Mouse (Mus musculus) CH12.LX (cell line): Measurements from ENCODE around the gene Kcnj6. TPM values are rescaled to one million over a fixed set of nuclear protein-coding genes. Genes with fewer than 3 reads are reported as not detected.
A peak's percentile ranks its signal among the peaks of the same experiment; 100 is the strongest.

ENCODE experiments used
- DNase-seq: peaks from one replicate; pipeline ENCODE4 v3.0.0-alpha.2; 2013; ENCODE audit errors: extremely low read depth
- H3K27ac ChIP-seq: 2 replicates; pipeline ENCODE4 v1.5.1; 2012; ENCODE audit warnings: low read depth, mild to moderate bottlenecking, control low read depth, moderate library complexity; ENCODE audit not compliant: insufficient read depth
- H3K27me3 ChIP-seq: replicated peaks from 2 replicates; pipeline ENCODE3; 2012; ENCODE audit warnings: inconsistent platforms
- H3K36me3 ChIP-seq, 2 experiments: replicated peaks in 1 of 2; 2 replicates each; pipeline versions ENCODE3 to v1.6.1; 2012; ENCODE audit warnings: inconsistent platforms in 1 of 2, low read length in 1 of 2, mild to moderate bottlenecking in 1 of 2, mixed read lengths in 1 of 2, moderate library complexity in 1 of 2; ENCODE audit not compliant: control insufficient read depth in 1 of 2, insufficient read depth in 1 of 2
- H3K4me1 ChIP-seq, 2 experiments: 2 replicates each; pipeline ENCODE4 v1.6.1; 2012; ENCODE audit warnings: inconsistent platforms in 1 of 2, moderate library complexity in 1 of 2; ENCODE audit not compliant: insufficient read depth in 2 of 2, control insufficient read depth in 1 of 2
- H3K4me2 ChIP-seq: 2 replicates; pipeline ENCODE4 v1.6.1; 2012; ENCODE audit warnings: low read depth, mild to moderate bottlenecking, control low read depth; ENCODE audit not compliant: poor library complexity, insufficient read depth, severe bottlenecking
- H3K4me3 ChIP-seq, 3 experiments: fragments of 150-350 bp in 1 of 3; sonication (generic) in 1 of 3; replicated peaks in 1 of 3; 2 replicates each; pipeline versions ENCODE3 to v1.5.1; 2011 to 2012; ENCODE audit warnings: low read depth in 2 of 3, low read length in 2 of 3, mild to moderate bottlenecking in 2 of 3, moderate library complexity in 2 of 3, control low read depth in 1 of 3, improper control_type of control experiment in 1 of 3, inconsistent platforms in 1 of 3, mixed read lengths in 1 of 3; ENCODE audit not compliant: poor library complexity in 1 of 3
- H3K79me2 ChIP-seq: replicated peaks from 2 replicates; pipeline ENCODE4 v1.6.1; 2012; ENCODE audit warnings: mild to moderate bottlenecking, moderate library complexity; ENCODE audit not compliant: control insufficient read depth, poor library complexity, insufficient read depth, severe bottlenecking; ENCODE audit errors: extremely low read depth
- H3K9ac ChIP-seq: 2 replicates; pipeline ENCODE4 v1.6.1; 2012; ENCODE audit warnings: low read depth, mild to moderate bottlenecking, control low read depth, moderate library complexity; ENCODE audit not compliant: insufficient read depth
- H3K9me3 ChIP-seq: replicated peaks from 2 replicates; pipeline ENCODE3; 2012; ENCODE audit warnings: low read length, inconsistent platforms, mixed read lengths
- BHLHE40 ChIP-seq: IDR thresholded peaks from 2 replicates; pipeline ENCODE4 v1.6.1; 2011; ENCODE audit warnings: mild to moderate bottlenecking, low read depth, low read length, improper control_type of control experiment
- CHD2 ChIP-seq: IDR thresholded peaks from 2 replicates; pipeline ENCODE4 v1.6.1; 2011; ENCODE audit warnings: low read length, improper control_type of control experiment
- CTCF ChIP-seq, 2 experiments: IDR thresholded peaks in 1 of 2; conservative IDR thresholded peaks in 1 of 2; 2 replicates each; pipeline ENCODE4 v1.5.1; 2011 to 2012; ENCODE audit warnings: low read depth in 2 of 2, low read length in 2 of 2, improper control_type of control experiment in 1 of 2, inconsistent platforms in 1 of 2, mild to moderate bottlenecking in 1 of 2, moderate library complexity in 1 of 2
- ELF1 ChIP-seq: IDR thresholded peaks from 2 replicates; pipeline ENCODE4 v1.6.1; 2014; ENCODE audit warnings: low read depth, mild to moderate bottlenecking, inconsistent platforms, low read length, improper control_type of control experiment
- ETS1 ChIP-seq: conservative IDR thresholded peaks from 2 replicates; pipeline ENCODE4 v1.6.1; 2012; ENCODE audit warnings: low read depth, mild to moderate bottlenecking, inconsistent platforms, low read length, improper control_type of control experiment, moderate library complexity
- HCFC1 ChIP-seq: IDR thresholded peaks from 2 replicates; pipeline ENCODE4 v1.6.1; 2012; ENCODE audit warnings: low read depth, mild to moderate bottlenecking, inconsistent platforms, low read length, improper control_type of control experiment
- IRF4 ChIP-seq: IDR thresholded peaks from 2 replicates; pipeline ENCODE4 v1.6.1; 2014; ENCODE audit warnings: low read depth, mild to moderate bottlenecking, inconsistent platforms, low read length, improper control_type of control experiment
- JUN ChIP-seq: IDR thresholded peaks from 2 replicates; pipeline ENCODE4 v1.6.1; 2011; ENCODE audit warnings: low read depth, mild to moderate bottlenecking, low read length, improper control_type of control experiment, moderate library complexity; ENCODE audit not compliant: insufficient read depth
- JUND ChIP-seq: conservative IDR thresholded peaks from 2 replicates; pipeline ENCODE4 v1.6.1; 2011; ENCODE audit warnings: low read depth, low read length, improper control_type of control experiment
- MAFK ChIP-seq: IDR thresholded peaks from 2 replicates; pipeline ENCODE4 v1.6.1; 2011; ENCODE audit warnings: low read length, improper control_type of control experiment; ENCODE audit not compliant: insufficient replicate concordance
- MAX ChIP-seq: IDR thresholded peaks from 2 replicates; pipeline ENCODE4 v1.6.1; 2011; ENCODE audit warnings: low read length, improper control_type of control experiment
- MAZ ChIP-seq: IDR thresholded peaks from 2 replicates; pipeline ENCODE4 v1.6.1; 2012; ENCODE audit warnings: low read depth, mild to moderate bottlenecking, inconsistent platforms, low read length, improper control_type of control experiment, moderate library complexity
- MEF2A ChIP-seq: IDR thresholded peaks from 2 replicates; pipeline ENCODE4 v1.6.1; 2014; ENCODE audit warnings: low read depth, mild to moderate bottlenecking, inconsistent platforms, low read length, improper control_type of control experiment, borderline replicate concordance
- MXI1 ChIP-seq: IDR thresholded peaks from 2 replicates; pipeline ENCODE4 v1.6.1; 2011; ENCODE audit warnings: mild to moderate bottlenecking, low read depth, low read length, improper control_type of control experiment
- NRF1 ChIP-seq: IDR thresholded peaks from 2 replicates; pipeline ENCODE4 v1.6.1; 2014; ENCODE audit warnings: low read depth, mild to moderate bottlenecking, inconsistent platforms, low read length, improper control_type of control experiment, moderate library complexity
- POLR2A ChIP-seq: IDR thresholded peaks from 2 replicates; pipeline ENCODE4 v1.6.1; 2011; ENCODE audit warnings: low read depth, mild to moderate bottlenecking, improper control_type of control experiment, low read length
- RAD21 ChIP-seq: IDR thresholded peaks from 2 replicates; pipeline ENCODE4 v1.6.1; 2011; ENCODE audit warnings: low read depth, mild to moderate bottlenecking, low read length, improper control_type of control experiment, moderate library complexity
- RCOR1 ChIP-seq: conservative IDR thresholded peaks from 2 replicates; pipeline ENCODE4 v1.6.1; 2012; ENCODE audit warnings: low read depth, mild to moderate bottlenecking, inconsistent platforms, low read length, improper control_type of control experiment
- SIN3A ChIP-seq: IDR thresholded peaks from 2 replicates; pipeline ENCODE4 v1.6.1; 2012; ENCODE audit warnings: low read length, improper control_type of control experiment, inconsistent platforms
- SMC3 ChIP-seq: IDR thresholded peaks from 2 replicates; pipeline ENCODE4 v1.6.1; 2011; ENCODE audit warnings: low read depth, low read length, improper control_type of control experiment
- TBP ChIP-seq: conservative IDR thresholded peaks from 2 replicates; pipeline ENCODE4 v1.6.1; 2011; ENCODE audit warnings: low read depth, low read length, improper control_type of control experiment
- TCF12 ChIP-seq: IDR thresholded peaks from 2 replicates; pipeline ENCODE4 v1.6.1; 2014; ENCODE audit warnings: low read depth, mild to moderate bottlenecking, inconsistent platforms, low read length, improper control_type of control experiment
- USF2 ChIP-seq: conservative IDR thresholded peaks from 2 replicates; pipeline ENCODE4 v1.6.1; 2011; ENCODE audit warnings: low read depth, low read length, improper control_type of control experiment
- dilution Hi-C: fragments of 300-500 bp; cut with MboI; formaldehyde crosslinking; loops from 2 replicates; pipeline ENCODE4 v1.14.3; 2020; ENCODE audit warnings: low sequenced_read_pairs; ENCODE audit not compliant: extremely low pct_unique_long_range_greater_than_20kb, extremely low pct_ligation_motif_present
- in situ Hi-C: fragments of 300-500 bp; cut with MboI; formaldehyde crosslinking; loops from 3 replicates; pipeline ENCODE4 v1.14.3; 2019; ENCODE audit warnings: low sequenced_read_pairs, low pct_ligation_motif_present, low pct_unique_long_range_greater_than_20kb, mixed read lengths
- polyA plus RNA-seq: library from polyadenylated mRNA; unstranded; fragments of >175 nt; gene quantifications from 2 replicates; pipeline ENCODE4 v1.2.1, GENCODE M21; 2012; ENCODE audit warnings: low read depth; ENCODE audit not compliant: insufficient read length
- total RNA-seq, 2 experiments: library from RNA; depleted of rRNA; stranded (reverse); fragments of 300-350 nt in 1 of 2; fragments of >200 nt in 1 of 2; gene quantifications; 2 replicates each; pipeline ENCODE4 v1.2.3; 2012 to 2014

Kcnj6 gene
- total and polyA plus RNA-seq, 3 experiments, result not detected

DNA sequence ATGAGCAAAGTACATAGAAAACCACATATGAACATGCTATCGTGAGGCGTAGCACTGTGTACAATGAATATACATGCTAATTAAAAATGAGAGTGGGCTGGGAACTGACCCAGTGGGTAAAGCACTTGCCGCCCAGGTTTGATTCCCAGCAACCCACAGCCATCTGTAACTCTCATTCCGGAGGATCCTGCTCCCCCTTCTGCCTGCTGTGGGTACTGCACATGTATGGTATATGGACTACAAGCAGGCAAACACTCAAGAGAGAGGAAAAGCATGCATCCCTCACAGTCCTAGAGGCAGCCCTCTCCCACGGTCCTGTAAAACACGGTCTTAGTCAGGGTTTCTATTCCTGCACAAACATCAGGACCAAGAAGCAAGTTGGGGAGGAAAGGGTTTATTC is 268.3 kb downstream of the Kcnj6 start:
- Histone ChIP-seq H3K27me3 (no peaks in the 10 kb centered on the region), H3K79me2 (no peaks in the 10 kb centered on the region), H3K9me3 (peaks cover 7% of the 10 kb centered on the region), H3K4me1 (0 out of 4 replicates have a peak, but pooled peaks cover 4% of the 10 kb centered on the region in 2 experiments), H3K9ac (no peak overlapping the region), H3K4me3 (no peak overlapping the region), H3K4me2 (no peak overlapping the region), H3K27ac (no peak overlapping the region), H3K36me3 (no peaks in the 10 kb centered on the region)
- dilution Hi-C loops, result no loop called here
- in situ Hi-C loops, result no loop called here
- no peak for DNase-seq
- TF ChIP-seq ELF1, result no peak
- TF ChIP-seq CTCF (conservative IDR thresholded peaks at IDR 0.05 in 1 of 2, IDR thresholded peaks at IDR 0.05 in 1 of 2; ENCODE audit: low read depth in 2 of 2, low read length in 2 of 2), result peak in 1 of 2 experiments; percentile 31; a peak in 1 of 4 replicates
- no peak for TF ChIP-seq CHD2

DNA sequence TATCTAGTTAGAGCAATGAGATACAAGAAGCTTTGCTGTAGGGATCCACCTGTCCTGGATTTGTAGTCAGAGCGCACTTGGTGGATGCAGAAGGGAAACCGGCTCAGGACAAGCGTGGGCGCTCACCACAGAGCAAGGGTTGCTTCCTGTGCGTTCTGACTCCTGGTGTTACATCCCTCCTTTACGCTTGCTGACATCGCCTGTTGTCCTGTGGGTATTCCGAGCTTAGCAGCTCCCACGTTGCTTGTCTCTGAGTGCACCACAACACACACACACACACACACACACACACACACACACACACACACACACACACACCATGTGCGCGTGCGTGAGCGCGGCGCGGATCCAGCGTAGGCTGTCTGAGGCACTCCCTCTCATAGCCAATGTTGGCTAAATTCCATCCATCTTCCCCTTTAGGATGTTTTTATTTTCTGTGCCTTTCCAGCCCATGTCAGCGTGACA is 272.7 kb downstream of the Kcnj6 start:
- in situ Hi-C loops (no loop called here), dilution Hi-C loops (no loop called here)
- TF ChIP-seq NRF1, result peak; percentile 80
- 0 out of 2 replicates have a peak, but pooled peaks have one; percentile 4 for TF ChIP-seq MAZ
- TF ChIP-seq HCFC1, result no peak
- peak; percentile 26 for TF ChIP-seq BHLHE40
- TF ChIP-seq TCF12, result 0 out of 2 replicates have a peak, but pooled peaks have one; percentile 19
- peak; percentile 36; the same call in 1 of the 2 replicates for TF ChIP-seq SIN3A
- no peak for TF ChIP-seq POLR2A
- TF ChIP-seq MXI1, result peak; percentile 66
- peak overlapping the region in 2 of 3 experiments; percentile 29 to 49 for H3K4me3 ChIP-seq
- peak overlapping the region; percentile 40 for H3K9ac ChIP-seq
- H3K36me3 ChIP-seq, result no peaks in the 10 kb centered on the region
- no peak overlapping the region for H3K27ac ChIP-seq
- peaks cover 4 to 12% of the 10 kb centered on the region in 2 experiments; a peak in 1 of 4 replicates for H3K4me1 ChIP-seq
- no peaks in the 10 kb centered on the region for H3K27me3 ChIP-seq
- no peak for DNase-seq
- no peaks in the 10 kb centered on the region for H3K79me2 ChIP-seq
- peak overlapping the region; percentile 70 for H3K4me2 ChIP-seq
- peaks cover 11% of the 10 kb centered on the region for H3K9me3 ChIP-seq

DNA sequence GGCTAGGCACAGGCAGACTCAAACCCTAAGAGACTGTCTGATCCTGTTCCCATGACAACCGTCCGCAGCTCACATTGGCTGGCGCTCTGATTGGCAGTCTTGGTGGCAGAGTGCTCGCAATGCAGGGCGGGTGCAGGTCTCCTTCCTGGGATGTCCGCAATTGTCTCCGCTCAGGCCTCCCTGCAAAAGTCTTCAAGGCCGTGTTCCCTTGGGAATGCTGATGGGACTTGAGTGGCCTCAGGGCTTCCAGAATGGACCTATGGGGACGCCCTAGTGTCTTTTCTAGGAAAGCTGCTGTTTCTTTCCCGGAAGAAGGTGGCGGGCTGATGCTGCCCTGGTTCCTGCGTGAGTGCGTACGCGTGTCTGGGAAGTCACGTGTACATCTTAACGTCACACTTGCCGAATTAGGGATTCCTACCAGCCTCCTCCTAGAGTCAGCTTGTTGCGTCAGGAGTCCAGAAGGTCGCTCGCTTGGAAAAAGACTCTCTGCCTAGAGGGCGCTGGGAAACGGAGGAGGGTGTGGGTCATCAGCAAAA is 273.4 kb downstream of the Kcnj6 start:
- Histone ChIP-seq H3K79me2 (no peaks in the 10 kb centered on the region), H3K4me2 (peak overlapping the region; percentile 70), H3K27ac (no peak overlapping the region), H3K4me3 (peak overlapping the region in 2 of 3 experiments; percentile 29 to 49), H3K4me1 (peaks cover 7 to 16% of the 10 kb centered on the region in 2 experiments; a peak in 3 of 4 replicates), H3K27me3 (no peaks in the 10 kb centered on the region), H3K9ac (peak overlapping the region; percentile 40), H3K36me3 (no peaks in the 10 kb centered on the region), H3K9me3 (peaks cover 13% of the 10 kb centered on the region)
- no peak for DNase-seq
- in situ Hi-C loops, result no loop called here
- dilution Hi-C loops, result no loop called here
- TF ChIP-seq MAX (peak; percentile 84), CTCF (conservative IDR thresholded peaks at IDR 0.05 in 1 of 2, IDR thresholded peaks at IDR 0.05 in 1 of 2; ENCODE audit: low read depth in 2 of 2, low read length in 2 of 2) (peak in 1 of 2 experiments; percentile 23; a peak in 1 of 4 replicates), JUND (no peak), JUN (no peak), MAZ (peak; percentile 22; the same call in 1 of the 2 replicates), MEF2A (0 out of 2 replicates have a peak, but pooled peaks have one; percentile 37), TBP (no peak), RAD21 (no peak), SIN3A (peak; percentile 55; the same call in 1 of the 2 replicates), SMC3 (no peak), HCFC1 (peak; percentile 55), POLR2A (peak; percentile 61), CHD2 (no peak), TCF12 (no peak; the same call in none of the 2 replicates), MAFK (peak; percentile 27; the same call in 1 of the 2 replicates), IRF4 (peak; percentile 51; the same call in 1 of the 2 replicates), USF2 (peak; percentile 76), ELF1 (peak; percentile 86), ETS1 (peak; percentile 72), RCOR1 (peak; percentile 73; the same call in 1 of the 2 replicates)
